Comparison of ENCODE assay signal across 8 mouse cellular contexts in the genomic region with DNA sequence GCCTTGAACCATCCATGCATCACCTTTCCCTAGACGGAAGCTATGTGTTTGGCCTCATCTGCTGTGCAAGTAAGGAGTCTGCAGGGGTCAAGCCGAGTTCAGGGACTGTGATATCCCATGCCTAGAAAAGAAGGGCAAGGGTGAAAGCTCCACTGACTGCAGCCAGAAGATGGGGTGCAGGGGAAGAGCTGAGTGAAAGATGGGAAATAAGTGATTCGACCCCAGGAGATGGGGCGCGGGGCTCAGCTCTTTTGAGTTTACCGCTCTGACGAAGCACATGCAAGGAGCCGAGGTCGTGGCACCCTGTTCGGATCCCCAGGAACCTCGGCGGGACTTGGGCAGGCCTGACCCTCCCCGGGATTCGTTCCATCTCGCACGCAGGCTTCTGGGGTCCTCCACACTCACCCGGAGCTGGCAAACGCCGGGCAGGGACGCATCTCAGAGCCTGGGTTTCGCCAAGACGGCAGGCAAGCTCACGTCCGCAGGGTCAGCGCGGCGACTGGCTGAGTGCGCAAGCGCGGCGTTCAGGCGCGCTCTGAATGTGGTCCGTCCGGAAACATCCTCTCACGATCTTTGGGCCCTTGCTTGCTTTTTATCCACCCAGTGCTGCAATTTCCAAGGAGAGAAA. TPM values are rescaled to one million over a fixed set of nuclear protein-coding genes. Genes with fewer than 3 reads are reported as not detected.
DNase-seq lines count a peak whose midpoint lies in the region; ATAC-seq and TF ChIP-seq lines count a peak whose summit lies in the region.

Zfp770 (minus strand) TSS at position 538 of the 628 bp plus-strand sequence.

- peaks cover 14% of the 10 kb centered on the region for H3K36me3 ChIP-seq in heart, embryonic 13.5 days
- H3K36me3 ChIP-seq in kidney, postnatal 0 days (ENCODE audit: insufficient read depth, low read length) = peaks cover 13% of the 10 kb centered on the region; the same call in 1 of the 2 replicates
- peaks cover 12% of the 10 kb centered on the region for H3K36me3 ChIP-seq in liver, adult 2 months (ENCODE audit: control insufficient read depth, insufficient read depth, low read length)

- H3K4me3 ChIP-seq in brown adipose tissue, adult 24 weeks (ENCODE audit: insufficient read depth, low read depth, low read length) = peak within 1 kb of the TSS; percentile 99
- H3K4me3 ChIP-seq in heart, embryonic 13.5 days = peak within 1 kb of the TSS; percentile 79
- peak within 1 kb of the TSS; percentile 81 for H3K4me3 ChIP-seq in kidney, postnatal 0 days (replicated peaks; ENCODE audit: low read depth, low read length)
- H3K4me3 ChIP-seq in liver, adult 2 months (ENCODE audit: insufficient read depth, low read depth, low read length) = peak within 1 kb of the TSS; percentile 76

- WGBS in heart, embryonic 13.5 days = under 1% methylated on average over 36 of the region's 36 CpGs
- under 1% methylated on average over 36 of the region's 36 CpGs for WGBS in kidney, postnatal 0 days
- under 1% methylated on average over 36 of the region's 36 CpGs for WGBS in liver, adult 2 months

- H3K27ac ChIP-seq in brown adipose tissue, adult 24 weeks (replicated peaks; ENCODE audit: low read depth, low read length) = peak within 1 kb of the TSS; percentile 93
- H3K27ac ChIP-seq in heart, embryonic 13.5 days (replicated peaks) = peak within 1 kb of the TSS; percentile 85
- H3K27ac ChIP-seq in kidney, postnatal 0 days = peak within 1 kb of the TSS; percentile 77
- peak within 1 kb of the TSS; percentile 50 for H3K27ac ChIP-seq in liver, adult 2 months (replicated peaks; ENCODE audit: insufficient read depth, low read depth, low read length)

- peak; percentile 82 for DNase-seq in CD4-positive, CD25-positive, alpha-beta regulatory T cell, adult 2 months (ENCODE audit: low read depth, low spot score)
- DNase-seq in kidney, postnatal 0 days (ENCODE audit: low spot score) = peak; percentile 84
- peak; percentile 69 for DNase-seq in liver, adult 2 months (ENCODE audit: extremely low read depth, low read depth, low spot score)
- DNase-seq in spleen, postnatal 36 days (ENCODE audit: low spot score in 2 of 2) = peak; percentile 52 to 56

- H3K9ac ChIP-seq in heart, embryonic 13.5 days = peak within 1 kb of the TSS; percentile 96
- peak within 1 kb of the TSS; percentile 90 for H3K9ac ChIP-seq in kidney, postnatal 0 days (ENCODE audit: low read depth, low read length)
- H3K9ac ChIP-seq in liver, adult 2 months (ENCODE audit: low read depth, low read length) = peak within 1 kb of the TSS; percentile 82

- no peaks in the 10 kb centered on the region for H3K4me1 ChIP-seq in brown adipose tissue, adult 24 weeks (ENCODE audit: control insufficient read depth, insufficient read depth, insufficient read length, low read length)
- H3K4me1 ChIP-seq in heart, embryonic 13.5 days = peaks cover 15% of the 10 kb centered on the region
- 0 out of 2 replicates have a peak, but pooled peaks cover 8% of the 10 kb centered on the region for H3K4me1 ChIP-seq in kidney, postnatal 0 days (replicated peaks; ENCODE audit: insufficient read depth, low read length)
- H3K4me1 ChIP-seq in liver, adult 2 months (ENCODE audit: control insufficient read depth, insufficient read depth, low read length) = 0 out of 2 replicates have a peak, but pooled peaks cover 2% of the 10 kb centered on the region

- TF ChIP-seq CTCF in kidney, postnatal 0 days (IDR thresholded peaks at IDR 0.05; ENCODE audit: low read depth) = no peak
- no peak for TF ChIP-seq CTCF in liver, adult 2 months (IDR thresholded peaks at IDR 0.05; ENCODE audit: low read depth, low read length)

- 0 out of 2 replicates have a peak, but pooled peaks have one; percentile 41 for TF ChIP-seq POLR2A in liver, adult 2 months (IDR thresholded peaks at IDR 0.05; ENCODE audit: extremely low read depth, insufficient read depth, low read length)

- peak; percentile 77 for ATAC-seq in erythroid progenitor cell, adult 5-6 weeks (replicated peaks; ENCODE audit: low FRiP score, poor library complexity, severe bottlenecking)
- no peak for ATAC-seq in heart, embryonic 13.5 days (ENCODE audit: extremely low read depth, insufficient number of reproducible peaks, low FRiP score, low TSS enrichment)
- ATAC-seq in kidney, postnatal 0 days (replicated peaks; ENCODE audit: low FRiP score, low read depth) = peak; percentile 94
- ATAC-seq in monocyte, adult 5-6 weeks (replicated peaks; ENCODE audit: insufficient number of reproducible peaks, low FRiP score, low TSS enrichment, poor library complexity, severe bottlenecking) = peak; percentile 66

- peak within 1 kb of the TSS; percentile 82 for H3K4me2 ChIP-seq in heart, embryonic 13.5 days
- peak within 1 kb of the TSS; percentile 70 for H3K4me2 ChIP-seq in kidney, postnatal 0 days (ENCODE audit: low read length)

- H3K79me2 ChIP-seq in liver, adult 2 months (ENCODE audit: control insufficient read depth, insufficient read depth, low read length) = peaks cover 3% of the 10 kb centered on the region; the same call in 1 of the 2 replicates

- 0 out of 2 replicates have a peak, but pooled peaks cover 3% of the 10 kb centered on the region for H3K27me3 ChIP-seq in heart, embryonic 13.5 days (replicated peaks)
- H3K27me3 ChIP-seq in kidney, postnatal 0 days (ENCODE audit: insufficient read depth, low read length) = no peaks in the 10 kb centered on the region
- no peaks in the 10 kb centered on the region for H3K27me3 ChIP-seq in liver, adult 2 months (ENCODE audit: control insufficient read depth, insufficient read depth, low read length)

- no peaks in the 10 kb centered on the region for H3K9me3 ChIP-seq in heart, embryonic 13.5 days
- H3K9me3 ChIP-seq in kidney, postnatal 0 days (replicated peaks; ENCODE audit: low read length) = no peaks in the 10 kb centered on the region

RNA-seq across cellular contexts. Expression of gene Zfp770, which starts in this region (rescaled TPM):
- polyA plus RNA-seq in brown adipose tissue, adult 24 weeks (2012; ENCODE audit: insufficient read depth, insufficient read length, missing spikeins) = 7.6 and 7.7 TPM in 2 replicates
- 2.9 and 5.8 TPM in 2 replicates for total RNA-seq in erythroid progenitor cell, adult 5-6 weeks (2015; ENCODE audit: low replicate concordance)
- 1.3 and 2.7 TPM in 2 replicates for total RNA-seq in erythroid progenitor cell, adult 5-6 weeks (2017; ENCODE audit: low replicate concordance)
- 2.3 and 3.1 TPM in 2 replicates for polyA plus RNA-seq in heart, embryonic 13.5 days (2015; fragmentation: Nextera tagmentation; extraction: Ambion mirVana)
- 4.6 and 4.9 TPM in 2 replicates for polyA plus RNA-seq in kidney, postnatal 0 days (2015; fragmentation: Nextera tagmentation; extraction: Ambion mirVana)
- total RNA-seq in liver, adult 2 months (2014; rRNA removed) = 3.8 and 3.9 TPM in 2 replicates
- polyA plus RNA-seq in liver, adult 2 months (2012; rRNA removed) = 0.55 and 0.77 TPM in 2 replicates
- 18.5 to 31.9 TPM (median 22.4 TPM) in 3 replicates for total RNA-seq in monocyte, adult 5-6 weeks (2017)
